Mouse (Mus musculus) embryo, embryonic 10.5 days (tissue): Measurements from ENCODE around the gene Stx5a.
"Not testable (repeated sequence)": the region's sequence is repeated elsewhere in the genome, so short reads cannot be mapped to it uniquely, and the experiment has no call there.

Experiments used
- DNase-seq: peaks from one replicate; pipeline ENCODE4 v3.0.0-alpha.2; 2015; ENCODE audit warnings: low spot score

The Stx5a gene

GRCm38 (mm10) chr19:8716767-8717475 lies 24.3 kb upstream of the Stx5a start:
- DNase-seq: no peak

- DNase-seq: peak; percentile 82
These were observed 22.9 kb upstream of the Stx5a start for GRCm38 (mm10) chr19:8718357-8718756.

- not testable (repeated sequence) for DNase-seq
These were observed 22.2 kb upstream of the Stx5a start for GRCm38 (mm10) chr19:8719037-8719436.

- no peak for DNase-seq
These were observed 19.8 kb upstream of the Stx5a start for GRCm38 (mm10) chr19:8721378-8721777.

GRCm38 (mm10) chr19:8722021-8722420 lies 19.2 kb upstream of the Stx5a start:
- no peak for DNase-seq

- no peak for DNase-seq
These were observed 18.7 kb upstream of the Stx5a start for GRCm38 (mm10) chr19:8722559-8722906.

GRCm38 (mm10) chr19:8722907-8723573 lies 18.2 kb upstream of the Stx5a start, which contains the start of gene Slc3a2:
Gene Slc3a2 (minus strand): TSS chr19:8723369.
- DNase-seq: peak; percentile 99

GRCm38 (mm10) chr19:8723574-8724346 lies 17.5 kb upstream of the Stx5a start:
- peak; percentile 59 for DNase-seq

GRCm38 (mm10) chr19:8724392-8724791 lies 16.8 kb upstream of the Stx5a start:
- peak; percentile 23 for DNase-seq

GRCm38 (mm10) chr19:8725081-8725613 lies 16.1 kb upstream of the Stx5a start:
- no peak for DNase-seq

- peak; percentile 32 for DNase-seq
These were observed 14.4 kb upstream of the Stx5a start for GRCm38 (mm10) chr19:8726609-8727390.

- peak; percentile 19 for DNase-seq
These were observed 13.6 kb upstream of the Stx5a start for GRCm38 (mm10) chr19:8727495-8728114.

GRCm38 (mm10) chr19:8728335-8729099 lies 12.7 kb upstream of the Stx5a start:
- DNase-seq: not testable (repeated sequence)

- no peak for DNase-seq
These were observed 6.9 kb upstream of the Stx5a start for GRCm38 (mm10) chr19:8734334-8734733.

GRCm38 (mm10) chr19:8735389-8736159 lies 5.6 kb upstream of the Stx5a start, which contains the start of gene Wdr74:
Gene Wdr74 (plus strand): TSS chr19:8735827.
- DNase-seq: peak; percentile 96

GRCm38 (mm10) chr19:8736160-8736467 lies 5.1 kb upstream of the Stx5a start:
- peak; percentile 46 for DNase-seq

GRCm38 (mm10) chr19:8738911-8739310 lies 2.3 kb upstream of the Stx5a start:
- no peak for DNase-seq

GRCm38 (mm10) chr19:8739646-8740045 lies 1.6 kb upstream of the Stx5a start:
- no peak for DNase-seq

- DNase-seq: no peak
These were observed 610 bp upstream of the Stx5a start, which contains the start of gene 1700092M07Rik for GRCm38 (mm10) chr19:8740603-8741002. Gene 1700092M07Rik (plus strand): TSS chr19:8740718.

GRCm38 (mm10) chr19:8742176-8742575 lies 963 bp downstream of the Stx5a start:
- no peak for DNase-seq
